Mouse (Mus musculus): ENCODE data around the gene Slc35e3.

DNA sequence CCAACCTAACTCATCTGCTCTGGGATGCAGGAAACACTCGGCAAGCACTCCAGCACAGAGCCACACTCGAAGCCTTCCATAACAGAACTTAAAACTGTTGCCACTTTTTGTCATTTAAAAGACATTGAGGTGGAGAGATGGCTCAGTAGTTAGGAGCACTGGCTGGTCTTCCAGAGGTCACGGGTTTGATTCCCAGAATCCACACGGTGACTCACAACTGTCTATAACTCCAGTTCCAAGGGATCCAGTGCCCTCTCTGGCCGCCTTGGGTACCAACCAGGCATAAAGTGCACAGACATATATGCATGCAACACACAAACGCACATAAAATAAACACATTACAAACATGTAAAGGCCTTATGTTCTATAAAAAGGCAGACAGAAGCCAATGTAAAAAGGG is 15.4 kb upstream of the Slc35e3 start:
- TF ChIP-seq CTCF (IDR thresholded peaks at IDR 0.05; ENCODE audit: insufficient read depth, low read depth, low read length) (no peak), POLR2A (IDR thresholded peaks at IDR 0.05; ENCODE audit: insufficient read depth, low read depth, low read length) (no peak)

Measured in olfactory bulb, adult 2 months (tissue).